Mouse (Mus musculus) gastrocnemius, adult 18-20 months (tissue): ENCODE data around the gene Gm49318. TPM values are rescaled to one million over a fixed set of nuclear protein-coding genes. Genes with fewer than 3 reads are reported as not detected.
A peak's percentile ranks its signal among the peaks of the same experiment; 100 is the strongest.

Experiments used
- DNase-seq: peaks from one replicate; pipeline ENCODE4 v3.0.0; 2021; ENCODE audit warnings: low spot score
- total RNA-seq, 2 experiments: library from RNA; stranded (reverse); gene quantifications; 2 replicates each; pipeline ENCODE4 v1.2.3; 2021

The Gm49318 gene
- total RNA-seq, 2 experiments from 2014 or later: not detected

GRCm38 (mm10) chr9:22035300-22036044, 35.6 kb downstream of the Gm49318 start:
- no peak for DNase-seq

GRCm38 (mm10) chr9:22030386-22030785, 40.7 kb downstream of the Gm49318 start:
- DNase-seq: no peak

DNA sequence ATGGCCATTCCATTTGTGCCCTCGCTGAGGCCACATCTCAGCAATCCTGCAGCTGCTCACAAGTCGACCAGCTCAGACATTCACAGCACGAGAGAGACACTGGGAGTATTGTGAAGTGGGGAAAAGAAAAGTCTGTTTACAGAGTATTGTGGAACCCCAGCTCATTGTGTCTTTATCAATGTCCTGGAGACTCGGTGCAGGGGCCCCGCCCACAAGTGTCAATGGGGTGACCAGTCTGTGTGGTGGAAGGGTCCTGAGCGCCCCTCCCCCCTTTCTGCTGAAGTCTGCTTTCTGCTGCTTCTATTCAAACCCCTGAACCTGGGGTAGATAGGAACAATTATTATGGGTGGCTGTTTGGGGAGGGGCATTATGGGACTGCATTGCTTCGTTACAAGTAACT, 42.6 kb downstream of the Gm49318 start:
- no peak for DNase-seq

- DNase-seq: no peak
Observed at GRCm38 (mm10) chr9:22024592-22024991, 46.5 kb downstream of the Gm49318 start.

- DNase-seq: no peak
Observed at GRCm38 (mm10) chr9:22017208-22017825, 53.7 kb downstream of the Gm49318 start.

DNA sequence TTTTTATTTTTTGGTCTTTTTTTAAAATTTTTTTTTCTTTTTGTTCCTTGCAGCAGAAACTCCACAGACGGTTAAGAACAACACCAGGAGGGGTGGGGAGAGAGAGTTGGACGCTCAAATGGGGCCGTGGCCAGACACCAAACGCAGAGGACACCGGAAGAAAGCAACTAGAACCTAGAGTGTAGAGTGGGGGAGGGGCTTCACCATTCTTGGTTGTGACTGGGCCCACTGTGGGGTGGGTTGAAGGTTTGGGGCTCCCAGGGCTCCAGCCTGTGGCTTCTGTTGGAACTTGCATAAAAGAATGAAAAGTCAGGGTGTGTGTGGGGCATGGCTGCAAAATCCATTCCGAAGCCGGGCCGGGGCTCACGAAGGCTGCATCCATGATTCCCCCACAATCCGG, 54.8 kb downstream of the Gm49318 start:
- no peak for DNase-seq

GRCm38 (mm10) chr9:22012731-22013130, 58.3 kb downstream of the Gm49318 start:
- no peak for DNase-seq

DNA sequence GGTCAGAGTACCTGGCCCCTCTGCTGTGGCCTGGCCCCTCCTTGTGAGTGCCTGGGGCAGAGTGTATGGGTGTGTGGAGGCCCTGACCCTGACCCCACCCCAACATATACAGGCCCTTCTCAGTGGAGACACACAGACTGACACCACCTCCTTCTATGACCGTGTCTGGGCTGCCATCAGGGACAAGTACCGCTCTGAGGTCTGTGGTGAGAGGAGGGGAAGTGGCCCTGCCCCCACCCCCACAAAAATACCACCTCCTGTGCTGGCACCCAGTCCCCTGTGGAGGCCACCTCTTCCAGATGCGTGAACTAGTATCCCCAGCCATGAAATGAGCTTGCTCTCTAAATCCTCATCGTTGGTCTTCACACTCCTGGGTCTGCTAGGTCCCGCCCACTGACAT, 60.0 kb downstream of the Gm49318 start:
- DNase-seq: no peak

DNA sequence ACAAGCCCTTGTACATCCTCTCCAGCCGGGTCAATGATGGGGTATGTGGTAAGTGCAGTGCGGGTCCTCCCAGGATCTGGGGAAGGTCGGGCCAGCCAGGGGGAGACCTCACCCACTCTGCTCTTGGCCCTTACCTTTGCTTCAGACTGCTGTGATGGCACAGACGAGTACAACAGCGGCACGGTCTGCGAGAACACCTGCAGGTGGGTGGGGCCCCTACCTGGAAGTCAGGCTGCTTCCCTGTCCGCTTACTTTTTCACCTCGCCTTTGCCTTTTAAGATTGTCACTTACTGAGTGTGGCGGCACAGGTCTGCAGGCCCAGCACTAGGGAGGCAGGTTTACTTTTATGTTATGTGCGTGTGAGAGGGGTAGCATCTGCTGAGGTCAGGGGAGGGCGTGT, 66.5 kb downstream of the Gm49318 start:
- DNase-seq: no peak

DNA sequence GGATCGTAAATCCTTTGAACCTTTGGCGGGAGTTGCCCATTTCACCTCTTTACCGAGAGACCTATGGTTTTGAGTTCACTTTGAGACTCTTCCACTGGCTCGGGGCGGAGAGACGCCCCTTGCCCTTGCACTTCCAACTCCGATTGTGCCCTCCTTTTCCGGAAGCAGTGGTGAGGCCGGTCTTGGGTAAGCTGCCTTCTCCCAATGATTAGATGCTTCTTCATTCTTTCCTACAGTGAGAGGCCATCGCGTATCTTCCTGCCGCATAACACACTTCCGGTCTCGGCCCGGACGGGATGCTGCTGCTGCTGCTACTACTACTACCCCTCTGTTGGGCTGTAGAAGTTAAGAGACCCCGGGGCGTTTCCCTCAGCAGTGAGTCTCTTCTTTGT, 67.9 kb downstream of the Gm49318 start:
- DNase-seq: no peak

- DNase-seq: peak; percentile 99
Observed at GRCm38 (mm10) chr9:22002194-22003162, 68.6 kb downstream of the Gm49318 start, which contains the start of the genes Ccdc151 and Prkcsh. Ccdc151 (minus strand) TSS chr9:22002634. Prkcsh (plus strand) TSS chr9:22002806.

DNA sequence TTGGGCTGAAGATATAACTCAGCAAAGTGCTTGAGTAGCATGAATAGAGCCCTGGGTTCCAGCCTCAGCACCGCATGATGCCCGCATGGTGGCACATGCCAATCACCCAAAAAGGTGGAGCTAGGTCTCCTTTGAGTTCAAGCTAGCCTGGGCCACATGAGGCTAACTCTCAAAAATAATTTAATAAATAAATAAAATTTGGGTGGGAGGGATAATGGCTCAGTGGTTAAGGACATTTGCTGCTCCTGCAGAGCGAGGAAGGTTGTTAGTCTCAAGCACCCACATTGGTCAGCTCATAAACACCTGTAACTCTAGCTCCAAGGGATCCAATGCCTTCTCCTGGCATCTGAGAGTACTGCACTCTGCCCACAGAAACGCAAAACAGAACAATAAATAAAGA, 69.4 kb downstream of the Gm49318 start:
- no peak for DNase-seq

GRCm38 (mm10) chr9:22000296-22000695, 70.8 kb downstream of the Gm49318 start:
- DNase-seq: no peak

DNA sequence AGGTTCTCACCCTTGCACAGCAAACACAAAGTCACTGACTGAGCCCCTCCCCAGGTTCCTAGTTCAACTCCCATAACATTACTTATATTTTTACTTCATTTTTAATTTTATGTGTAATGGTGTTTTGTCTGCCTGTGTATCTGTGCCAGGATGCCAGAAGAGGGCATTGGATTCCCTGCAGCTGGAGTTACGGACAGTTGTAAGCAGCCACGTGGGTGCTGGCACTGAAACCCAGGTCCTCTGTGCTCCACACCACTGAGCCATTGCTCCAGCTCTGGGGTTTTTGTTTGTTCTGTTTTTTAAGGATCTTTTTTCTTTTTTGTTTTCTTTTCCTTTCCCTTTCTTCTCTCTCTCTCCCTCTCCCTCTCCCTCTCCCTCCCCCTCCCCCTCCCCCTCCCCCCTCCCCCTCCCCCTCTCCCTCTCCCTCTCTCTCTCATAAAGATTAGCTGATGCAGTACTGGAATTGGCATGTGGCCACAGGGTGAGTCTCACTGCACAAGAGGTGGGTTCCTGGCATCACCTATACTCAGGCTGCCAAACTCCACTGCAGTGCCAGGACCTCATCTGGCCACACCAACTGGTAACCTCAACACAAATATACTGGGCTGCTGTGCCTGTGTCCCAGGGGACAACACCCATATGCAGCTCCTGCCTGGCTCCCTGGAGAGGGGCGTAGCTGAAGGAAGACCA, 74.7 kb downstream of the Gm49318 start:
- DNase-seq: no peak

DNA sequence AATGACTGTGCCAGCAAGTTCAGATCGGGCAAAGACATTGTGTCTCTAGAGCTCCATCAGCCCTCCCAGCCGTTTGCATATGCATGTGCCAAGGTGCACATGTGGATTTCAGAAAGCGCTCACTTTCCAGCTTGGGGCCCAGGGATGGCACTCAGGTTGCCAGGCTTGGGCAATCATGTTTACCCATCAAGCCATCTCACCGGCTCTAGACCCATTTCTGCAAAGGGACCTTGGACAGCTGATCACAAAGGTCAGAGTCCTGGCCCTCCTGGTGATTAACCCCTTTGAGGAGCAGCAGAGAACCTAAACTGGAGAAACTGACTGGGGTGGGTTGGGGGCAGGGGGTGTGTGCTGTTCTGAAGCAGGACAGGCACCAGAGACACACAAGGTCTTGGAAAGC, 78.8 kb downstream of the Gm49318 start:
- DNase-seq: no peak

GRCm38 (mm10) chr9:21989230-21990110, 81.6 kb downstream of the Gm49318 start, which contains the start of gene Rgl3:
Rgl3 (minus strand) TSS chr9:21989446.
- peak; percentile 39 for DNase-seq

DNA sequence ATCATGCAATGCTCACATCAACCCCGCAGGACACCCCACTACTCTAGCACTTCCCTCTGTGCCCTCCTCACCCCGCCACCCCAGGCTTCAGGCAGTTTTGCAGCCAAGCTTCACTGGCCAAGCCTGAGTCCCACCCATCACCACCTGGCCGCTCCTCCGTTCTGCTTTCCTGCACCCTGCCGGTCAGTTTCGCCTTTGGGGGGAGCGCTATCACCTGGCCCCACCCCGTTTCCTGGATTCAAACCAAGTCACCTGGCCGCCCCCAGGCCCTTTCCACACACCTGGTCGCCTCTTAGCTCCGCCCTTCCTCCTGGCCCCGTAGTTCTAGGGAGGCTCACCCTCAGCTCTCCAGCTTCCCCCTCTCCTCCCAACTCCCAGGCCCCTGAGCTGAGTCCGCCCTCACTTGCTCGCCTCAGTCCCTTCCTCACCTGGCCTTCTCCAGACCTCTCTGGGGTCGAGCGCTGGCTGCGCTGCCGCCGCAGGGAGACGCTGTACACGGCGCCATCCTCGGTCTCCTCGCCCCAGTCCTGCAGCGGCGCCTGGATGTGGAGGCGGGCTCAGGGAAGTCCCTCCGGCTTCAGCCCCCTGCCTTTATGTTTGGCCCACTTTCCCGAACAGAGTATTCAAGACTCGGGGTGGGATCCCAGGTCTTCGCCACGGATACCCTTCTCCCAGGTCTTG, 82.5 kb downstream of the Gm49318 start:
- DNase-seq: no peak

- DNase-seq: no peak
Observed at GRCm38 (mm10) chr9:21987592-21988342, 83.3 kb downstream of the Gm49318 start.
